Mouse (Mus musculus): ENCODE measurements around the gene Cd47. TPM values are rescaled to one million over a fixed set of nuclear protein-coding genes. Genes with fewer than 3 reads are reported as not detected.

Cd47 gene
- polyA plus RNA-seq, 1 experiment from 2014 or later, result 95.2 TPM

- Histone ChIP-seq H3K27ac (replicated peaks) (no peak overlapping the region), H3K4me2 (replicated peaks; ENCODE audit: low read depth) (no peak overlapping the region), H3K36me3 (ENCODE audit: control insufficient read depth, insufficient read depth, low read length) (no peaks in the 10 kb centered on the region), H3K4me3 (ENCODE audit: low read depth, low read length) (no peak overlapping the region), H3K9me3 (ENCODE audit: control insufficient read depth, low read length) (no peaks in the 10 kb centered on the region), H3K27me3 (ENCODE audit: control insufficient read depth, insufficient read depth, low read length) (no peaks in the 10 kb centered on the region), H3K4me1 (replicated peaks; ENCODE audit: control insufficient read depth, insufficient read depth) (no peaks in the 10 kb centered on the region), H3K9ac (ENCODE audit: low read length) (no peak overlapping the region)
- no peak for TF ChIP-seq EP300 (optimal IDR thresholded peaks at IDR 0.05)
- peak; percentile 73 for TF ChIP-seq CTCF (IDR thresholded peaks at IDR 0.05; ENCODE audit: low read depth)
- 57% methylated on average over 3 of the region's 3 CpGs for WGBS
- DNase-seq (ENCODE audit: low spot score), result no peak
- no peak for ATAC-seq (ENCODE audit: low FRiP score, low TSS enrichment)
Measured at GRCm38 (mm10) chr16:49766326-49766725, 34.0 kb upstream of the Cd47 start.

- DNase-seq (ENCODE audit: low spot score) (no peak), ATAC-seq (ENCODE audit: low FRiP score, low TSS enrichment) (no peak)
- 97% methylated on average over 4 of the region's 4 CpGs for WGBS
- no peaks in the 10 kb centered on the region for H3K4me1 ChIP-seq (replicated peaks; ENCODE audit: control insufficient read depth, insufficient read depth)
- H3K4me2 ChIP-seq (replicated peaks; ENCODE audit: low read depth), result no peak overlapping the region
- no peaks in the 10 kb centered on the region for H3K27me3 ChIP-seq (ENCODE audit: control insufficient read depth, insufficient read depth, low read length)
- no peaks in the 10 kb centered on the region for H3K9me3 ChIP-seq (ENCODE audit: control insufficient read depth, low read length)
- H3K27ac ChIP-seq (replicated peaks), result no peak overlapping the region
- no peak overlapping the region for H3K4me3 ChIP-seq (ENCODE audit: low read depth, low read length)
- H3K36me3 ChIP-seq (ENCODE audit: control insufficient read depth, insufficient read depth, low read length), result no peaks in the 10 kb centered on the region
- H3K9ac ChIP-seq (ENCODE audit: low read length), result no peak overlapping the region
- TF ChIP-seq EP300 (optimal IDR thresholded peaks at IDR 0.05) (no peak), CTCF (IDR thresholded peaks at IDR 0.05; ENCODE audit: low read depth) (no peak)
Measured at GRCm38 (mm10) chr16:49768491-49769031, 31.8 kb upstream of the Cd47 start.

- no peak overlapping the region for H3K4me2 ChIP-seq (replicated peaks; ENCODE audit: low read depth)
- 78% methylated on average over 2 of the region's 2 CpGs for WGBS
- no peak overlapping the region for H3K4me3 ChIP-seq (ENCODE audit: low read depth, low read length)
- ATAC-seq (ENCODE audit: low FRiP score, low TSS enrichment) (no peak), DNase-seq (ENCODE audit: low spot score) (no peak)
- no peak overlapping the region for H3K27ac ChIP-seq (replicated peaks)
- TF ChIP-seq EP300 (optimal IDR thresholded peaks at IDR 0.05) (no peak), CTCF (IDR thresholded peaks at IDR 0.05; ENCODE audit: low read depth) (no peak)
- H3K36me3 ChIP-seq (ENCODE audit: control insufficient read depth, insufficient read depth, low read length), result no peaks in the 10 kb centered on the region
- H3K9ac ChIP-seq (ENCODE audit: low read length), result no peak overlapping the region
- no peaks in the 10 kb centered on the region for H3K27me3 ChIP-seq (ENCODE audit: control insufficient read depth, insufficient read depth, low read length)
- H3K4me1 ChIP-seq (replicated peaks; ENCODE audit: control insufficient read depth, insufficient read depth), result no peaks in the 10 kb centered on the region
- no peaks in the 10 kb centered on the region for H3K9me3 ChIP-seq (ENCODE audit: control insufficient read depth, low read length)
Measured at GRCm38 (mm10) chr16:49769831-49770261, 30.5 kb upstream of the Cd47 start.

- Histone ChIP-seq H3K9ac (ENCODE audit: low read length) (no peak overlapping the region), H3K4me3 (ENCODE audit: low read depth, low read length) (no peak overlapping the region), H3K4me2 (replicated peaks; ENCODE audit: low read depth) (no peak overlapping the region), H3K27ac (replicated peaks) (no peak overlapping the region), H3K36me3 (ENCODE audit: control insufficient read depth, insufficient read depth, low read length) (no peaks in the 10 kb centered on the region), H3K27me3 (ENCODE audit: control insufficient read depth, insufficient read depth, low read length) (no peaks in the 10 kb centered on the region), H3K9me3 (ENCODE audit: control insufficient read depth, low read length) (no peaks in the 10 kb centered on the region), H3K4me1 (replicated peaks; ENCODE audit: control insufficient read depth, insufficient read depth) (no peaks in the 10 kb centered on the region)
- no peak for TF ChIP-seq CTCF (IDR thresholded peaks at IDR 0.05; ENCODE audit: low read depth)
- TF ChIP-seq EP300 (optimal IDR thresholded peaks at IDR 0.05), result no peak
- DNase-seq (ENCODE audit: low spot score), result no peak
- no peak for ATAC-seq (ENCODE audit: low FRiP score, low TSS enrichment)
- 84% methylated on average over 12 of the region's 12 CpGs for WGBS
Measured at GRCm38 (mm10) chr16:49770320-49771189, 29.8 kb upstream of the Cd47 start.

- no peak overlapping the region for H3K4me3 ChIP-seq (ENCODE audit: low read depth, low read length)
- ATAC-seq (ENCODE audit: low FRiP score, low TSS enrichment), result no peak
- no peak overlapping the region for H3K9ac ChIP-seq (ENCODE audit: low read length)
- WGBS, result 73% methylated on average over 7 of the region's 7 CpGs
- H3K36me3 ChIP-seq (ENCODE audit: control insufficient read depth, insufficient read depth, low read length), result no peaks in the 10 kb centered on the region
- H3K4me1 ChIP-seq (replicated peaks; ENCODE audit: control insufficient read depth, insufficient read depth), result no peaks in the 10 kb centered on the region
- TF ChIP-seq CTCF (IDR thresholded peaks at IDR 0.05; ENCODE audit: low read depth), result no peak
- TF ChIP-seq EP300 (optimal IDR thresholded peaks at IDR 0.05), result no peak
- no peak overlapping the region for H3K4me2 ChIP-seq (replicated peaks; ENCODE audit: low read depth)
- H3K27ac ChIP-seq (replicated peaks), result no peak overlapping the region
- DNase-seq (ENCODE audit: low spot score), result no peak
- H3K27me3 ChIP-seq (ENCODE audit: control insufficient read depth, insufficient read depth, low read length), result no peaks in the 10 kb centered on the region
- no peaks in the 10 kb centered on the region for H3K9me3 ChIP-seq (ENCODE audit: control insufficient read depth, low read length)
Measured at GRCm38 (mm10) chr16:49771609-49772396, 28.5 kb upstream of the Cd47 start.

All from stomach, postnatal 0 days (tissue).